Mouse (Mus musculus) hindbrain, embryonic 10.5 days (tissue): ENCODE results near the gene Tmtc1. TPM values are rescaled to one million over a fixed set of nuclear protein-coding genes. Genes with fewer than 3 reads are reported as not detected.

Experiments
- DNase-seq: peaks from one replicate; pipeline ENCODE4 v3.0.0-alpha.2; 2017; ENCODE audit warnings: low spot score
- H3K27ac ChIP-seq: fragments of 300-500 bp; sonication (generic); 2 replicates; pipeline ENCODE4 v1.5.1; 2016; ENCODE audit warnings: mild to moderate bottlenecking, moderate library complexity
- H3K27me3 ChIP-seq: fragments of 300-500 bp; sonication (generic); 2 replicates; pipeline ENCODE4 v1.6.1; 2016; ENCODE audit warnings: mild to moderate bottlenecking; ENCODE audit not compliant: poor library complexity, insufficient read depth, severe bottlenecking
- H3K36me3 ChIP-seq: fragments of 300-500 bp; sonication (generic); 2 replicates; pipeline ENCODE4 v1.6.1; 2016; ENCODE audit warnings: mild to moderate bottlenecking, moderate library complexity
- H3K4me1 ChIP-seq: fragments of 300-500 bp; sonication (generic); replicated peaks from 2 replicates; pipeline ENCODE4 v1.6.1; 2016; ENCODE audit warnings: mild to moderate bottlenecking
- H3K4me3 ChIP-seq: fragments of 300-500 bp; sonication (generic); 2 replicates; pipeline ENCODE4 v1.5.1; 2016; ENCODE audit warnings: mild to moderate bottlenecking, moderate library complexity
- H3K9me3 ChIP-seq: fragments of 300-500 bp; sonication (generic); 2 replicates; pipeline ENCODE4 v1.6.1; 2016; ENCODE audit warnings: mild to moderate bottlenecking, moderate library complexity
- WGBS: fragments of 180-500 bp; shearing (Covaris S2); methylation state at CpG from one replicate; pipeline ENCODE4 v1.1.7; 2016; 5-methylcytosine and 5-hydroxymethylcytosine counted together
- polyA plus RNA-seq: library from polyadenylated mRNA; unstranded; fragments of >200 nt; fragmentation: Nextera tagmentation; extraction: Ambion mirVana; gene quantifications from 2 replicates; pipeline ENCODE4 v1.2.1, GENCODE M21; 2016

Tmtc1 gene
- polyA plus RNA-seq, 1 experiment from 2014 or later: 1.3 TPM

- Histone ChIP-seq H3K27ac (no peak overlapping the region), H3K9me3 (no peaks in the 10 kb centered on the region), H3K4me1 (peaks cover 15% of the 10 kb centered on the region), H3K27me3 (no peaks in the 10 kb centered on the region), H3K4me3 (no peak overlapping the region), H3K36me3 (no peaks in the 10 kb centered on the region)
- 73% methylated on average over 1 of the region's 1 CpGs for WGBS
- no peak for DNase-seq
These were observed 56.2 kb downstream of the Tmtc1 start for GRCm38 (mm10) chr6:148387990-148388389.

- no peaks in the 10 kb centered on the region; the same call in 1 of the 2 replicates for H3K4me1 ChIP-seq
- H3K27ac ChIP-seq: no peak overlapping the region
- no peak overlapping the region for H3K4me3 ChIP-seq
- H3K9me3 ChIP-seq: no peaks in the 10 kb centered on the region
- DNase-seq: no peak
- H3K27me3 ChIP-seq: no peaks in the 10 kb centered on the region
- WGBS: 79% methylated on average over 6 of the region's 6 CpGs
- H3K36me3 ChIP-seq: no peaks in the 10 kb centered on the region
These were observed 59.9 kb downstream of the Tmtc1 start for GRCm38 (mm10) chr6:148384111-148384895.

- H3K27me3 ChIP-seq: no peaks in the 10 kb centered on the region
- no peaks in the 10 kb centered on the region for H3K36me3 ChIP-seq
- H3K4me3 ChIP-seq: no peak overlapping the region
- 78% methylated on average over 9 of the region's 9 CpGs for WGBS
- no peak overlapping the region for H3K27ac ChIP-seq
- 0 out of 2 replicates have a peak, but pooled peaks cover 3% of the 10 kb centered on the region for H3K9me3 ChIP-seq
- H3K4me1 ChIP-seq: no peaks in the 10 kb centered on the region; the same call in 1 of the 2 replicates
- DNase-seq: no peak
These were observed 62.9 kb downstream of the Tmtc1 start for GRCm38 (mm10) chr6:148381163-148381782.

GRCm38 (mm10) chr6:148375618-148376209 lies 68.5 kb downstream of the Tmtc1 start:
- no peaks in the 10 kb centered on the region for H3K36me3 ChIP-seq
- DNase-seq: no peak
- H3K4me1 ChIP-seq: no peaks in the 10 kb centered on the region; the same call in 1 of the 2 replicates
- H3K27me3 ChIP-seq: no peaks in the 10 kb centered on the region
- H3K4me3 ChIP-seq: no peak overlapping the region
- H3K9me3 ChIP-seq: 0 out of 2 replicates have a peak, but pooled peaks cover 3% of the 10 kb centered on the region
- no peak overlapping the region for H3K27ac ChIP-seq
- 49% methylated on average over 3 of the region's 3 CpGs for WGBS

GRCm38 (mm10) chr6:148375015-148375414 lies 69.2 kb downstream of the Tmtc1 start:
- DNase-seq: no peak
- H3K9me3 ChIP-seq: 0 out of 2 replicates have a peak, but pooled peaks cover 3% of the 10 kb centered on the region
- no peaks in the 10 kb centered on the region for H3K36me3 ChIP-seq
- no peak overlapping the region for H3K4me3 ChIP-seq
- H3K27me3 ChIP-seq: no peaks in the 10 kb centered on the region
- WGBS: 74% methylated on average over 3 of the region's 3 CpGs
- no peaks in the 10 kb centered on the region; the same call in 1 of the 2 replicates for H3K4me1 ChIP-seq
- no peak overlapping the region for H3K27ac ChIP-seq

GRCm38 (mm10) chr6:148373444-148373843 lies 70.7 kb downstream of the Tmtc1 start:
- Histone ChIP-seq H3K4me3 (no peak overlapping the region), H3K27me3 (no peaks in the 10 kb centered on the region), H3K36me3 (no peaks in the 10 kb centered on the region), H3K9me3 (0 out of 2 replicates have a peak, but pooled peaks cover 3% of the 10 kb centered on the region), H3K27ac (no peak overlapping the region), H3K4me1 (no peaks in the 10 kb centered on the region; the same call in 1 of the 2 replicates)
- no peak for DNase-seq
- 82% methylated on average over 2 of the region's 2 CpGs for WGBS

- Histone ChIP-seq H3K27me3 (no peaks in the 10 kb centered on the region), H3K27ac (no peak overlapping the region), H3K36me3 (no peaks in the 10 kb centered on the region), H3K9me3 (no peaks in the 10 kb centered on the region), H3K4me3 (no peak overlapping the region), H3K4me1 (peaks cover 5% of the 10 kb centered on the region)
- DNase-seq: no peak
These were observed 73.0 kb downstream of the Tmtc1 start for GRCm38 (mm10) chr6:148371223-148371622.

GRCm38 (mm10) chr6:148367094-148367539 lies 77.1 kb downstream of the Tmtc1 start:
- H3K36me3 ChIP-seq: no peaks in the 10 kb centered on the region
- no peaks in the 10 kb centered on the region for H3K9me3 ChIP-seq
- peaks cover 5% of the 10 kb centered on the region for H3K4me1 ChIP-seq
- no peaks in the 10 kb centered on the region for H3K27me3 ChIP-seq
- H3K4me3 ChIP-seq: no peak overlapping the region
- WGBS: 48% methylated on average over 4 of the region's 4 CpGs
- no peak overlapping the region for H3K27ac ChIP-seq
- DNase-seq: no peak

- no peaks in the 10 kb centered on the region for H3K36me3 ChIP-seq
- no peak overlapping the region for H3K27ac ChIP-seq
- H3K9me3 ChIP-seq: no peaks in the 10 kb centered on the region
- no peaks in the 10 kb centered on the region for H3K27me3 ChIP-seq
- 94% methylated on average over 1 of the region's 1 CpGs for WGBS
- H3K4me1 ChIP-seq: peaks cover 5% of the 10 kb centered on the region
- H3K4me3 ChIP-seq: no peak overlapping the region
- no peak for DNase-seq
These were observed 77.6 kb downstream of the Tmtc1 start for GRCm38 (mm10) chr6:148366629-148367028.

GRCm38 (mm10) chr6:148363162-148363561 lies 81.0 kb downstream of the Tmtc1 start:
- H3K27ac ChIP-seq: no peak overlapping the region
- 87% methylated on average over 1 of the region's 1 CpGs for WGBS
- no peaks in the 10 kb centered on the region for H3K36me3 ChIP-seq
- DNase-seq: no peak
- H3K9me3 ChIP-seq: no peaks in the 10 kb centered on the region
- no peaks in the 10 kb centered on the region for H3K27me3 ChIP-seq
- no peak overlapping the region for H3K4me3 ChIP-seq
- peaks cover 5% of the 10 kb centered on the region for H3K4me1 ChIP-seq

- Histone ChIP-seq H3K9me3 (no peaks in the 10 kb centered on the region), H3K4me3 (no peak overlapping the region), H3K4me1 (peaks cover 5% of the 10 kb centered on the region), H3K27ac (no peak overlapping the region), H3K27me3 (no peaks in the 10 kb centered on the region), H3K36me3 (peaks cover 3% of the 10 kb centered on the region)
- WGBS: 73% methylated on average over 3 of the region's 3 CpGs
- DNase-seq: no peak
These were observed 81.7 kb downstream of the Tmtc1 start for GRCm38 (mm10) chr6:148362475-148362874.

- Histone ChIP-seq H3K27ac (no peak overlapping the region), H3K4me3 (no peak overlapping the region), H3K36me3 (peaks cover 25% of the 10 kb centered on the region), H3K9me3 (peaks cover 14% of the 10 kb centered on the region), H3K27me3 (no peaks in the 10 kb centered on the region), H3K4me1 (peaks cover 9% of the 10 kb centered on the region)
- DNase-seq: no peak
- 90% methylated on average over 7 of the region's 7 CpGs for WGBS
These were observed 84.8 kb downstream of the Tmtc1 start for GRCm38 (mm10) chr6:148359348-148359905.
